Mouse (Mus musculus) frontal cortex, adult (tissue): ENCODE results near the gene Rad17.
A peak's percentile ranks its signal among the peaks of the same experiment; 100 is the strongest.

Experiments
- ATAC-seq: cut with Nextera tagmentation; 2 replicates; pipeline ENCODE4 v1.9.2; 2017; ENCODE audit warnings: mild to moderate bottlenecking, moderate library complexity, mixed read lengths; ENCODE audit not compliant: low TSS enrichment

The Rad17 gene

DNA sequence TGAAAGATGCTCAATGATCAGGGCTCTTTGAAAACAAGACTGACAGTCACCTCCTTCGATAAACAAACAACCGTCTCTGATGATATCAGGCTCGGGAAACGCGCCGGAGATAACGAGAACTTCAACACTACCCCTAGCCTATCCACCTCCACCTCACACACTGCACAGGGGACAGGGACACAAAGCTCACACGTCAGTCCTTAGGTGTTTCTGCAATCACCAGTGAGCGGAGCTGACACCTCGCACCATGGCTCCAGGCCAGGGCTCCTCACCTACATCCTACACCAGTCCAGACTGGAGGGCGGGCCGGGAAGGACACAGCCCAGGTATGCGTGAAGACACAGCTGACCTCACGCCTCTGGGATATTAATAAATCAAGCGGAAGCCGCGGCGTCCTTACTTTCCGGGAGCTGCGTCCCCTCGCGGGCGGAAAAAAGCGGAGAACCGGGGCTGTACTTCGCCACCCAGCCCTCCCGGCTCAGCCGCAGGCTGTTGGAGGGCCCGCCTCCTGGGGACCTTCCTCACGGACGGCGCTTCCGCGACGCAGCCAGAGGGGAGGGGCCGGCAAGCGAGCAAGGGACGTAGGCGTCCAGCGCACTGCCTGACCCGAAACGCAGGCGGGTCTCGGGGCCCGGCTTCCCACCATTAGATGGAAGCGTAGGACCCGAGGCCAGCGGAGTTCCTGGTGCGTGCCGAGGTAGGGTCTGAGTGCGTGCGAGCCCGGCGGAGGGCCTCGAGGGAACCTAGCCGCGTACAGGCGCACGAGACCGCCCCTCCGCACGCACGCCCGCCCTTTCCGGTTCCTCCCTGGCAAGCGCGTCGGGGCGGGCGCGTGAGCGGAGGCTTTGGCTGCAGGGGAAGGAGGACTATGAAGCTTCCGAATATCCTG is at the start of gene Rad17, which contains the start of gene Ak6:
Rad17 (minus strand) TSS at position 502 of the 889 bp plus-strand sequence.
Ak6 (plus strand) TSS at position 430 of the 889 bp plus-strand sequence.
- peak; percentile 98 for ATAC-seq

DNA sequence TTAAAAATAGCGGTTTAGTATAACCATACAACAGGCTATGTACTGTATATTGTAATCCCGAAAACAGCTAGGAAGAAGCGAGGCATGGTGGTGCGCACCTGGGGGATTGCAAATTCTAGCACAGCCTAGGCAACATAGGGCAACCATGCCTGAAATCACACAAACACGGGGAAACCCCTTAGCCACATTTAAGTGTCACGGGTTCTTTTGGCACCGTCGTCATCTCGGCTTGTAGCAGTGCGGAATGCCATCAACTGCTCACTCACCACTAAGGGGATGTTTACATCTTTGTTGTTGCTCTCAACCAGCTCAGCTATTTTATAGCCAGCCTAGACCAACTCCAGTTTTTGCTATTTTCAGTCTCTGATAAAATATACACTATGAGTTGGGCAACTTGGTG is 48.0 kb upstream of the Rad17 start:
- no peak for ATAC-seq

DNA sequence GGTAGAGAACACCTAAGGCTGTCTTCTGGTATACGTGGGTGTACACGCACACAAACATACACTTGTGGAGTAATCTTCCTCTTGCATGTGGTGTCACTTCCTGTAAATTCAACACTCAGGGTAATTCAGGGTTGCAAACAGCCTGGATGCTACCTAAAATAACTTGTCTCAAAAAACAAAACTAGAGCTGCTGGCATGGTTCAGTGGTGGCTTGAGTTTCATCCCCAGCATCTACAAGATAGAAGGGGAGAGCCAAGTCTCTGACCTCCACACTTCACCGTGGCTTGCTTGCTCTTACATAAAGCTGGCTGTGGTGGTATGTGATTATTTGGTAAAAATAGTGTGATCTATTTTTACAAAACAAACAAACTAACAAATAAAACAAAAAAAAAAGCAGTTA is 46.7 kb upstream of the Rad17 start:
- no peak for ATAC-seq

DNA sequence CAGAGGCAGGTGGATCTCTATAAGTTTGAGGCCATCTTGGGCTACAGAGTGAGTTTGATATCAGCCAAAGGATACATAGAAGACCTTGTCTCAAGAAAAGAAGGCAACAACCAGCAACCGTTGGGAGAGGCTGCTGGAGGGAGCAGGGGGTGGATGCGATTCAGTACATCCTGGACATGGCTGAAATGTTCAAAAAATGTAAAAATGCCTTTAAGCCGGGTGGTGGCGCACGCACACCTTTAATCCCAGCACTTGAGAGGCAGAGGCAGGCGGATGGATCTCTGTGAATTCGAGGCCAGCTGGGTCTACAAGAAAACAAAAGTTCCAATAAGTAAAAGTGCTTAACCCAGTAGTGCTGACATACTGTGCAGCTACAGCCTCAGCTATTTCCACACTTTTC is 36.7 kb upstream of the Rad17 start:
- no peak for ATAC-seq

DNA sequence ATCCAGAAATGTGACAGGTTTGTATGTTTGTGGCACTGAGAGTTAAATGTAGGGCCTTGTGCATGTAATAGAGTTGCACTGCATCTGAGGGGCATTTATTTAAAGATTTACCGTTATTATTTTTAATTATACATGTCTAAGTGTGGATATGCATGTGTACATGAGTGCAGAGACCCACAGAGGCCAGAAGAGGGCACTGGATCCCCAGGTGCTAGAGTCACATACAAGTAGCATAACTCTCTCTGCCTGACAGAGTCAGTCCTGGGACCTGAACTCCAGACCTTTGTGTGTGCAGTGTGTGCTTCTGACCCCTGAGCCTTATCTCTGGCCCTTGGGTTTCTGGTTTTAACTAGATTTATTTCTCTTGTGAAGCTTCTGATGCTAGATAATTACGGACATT is 33.5 kb upstream of the Rad17 start:
- no peak for ATAC-seq

DNA sequence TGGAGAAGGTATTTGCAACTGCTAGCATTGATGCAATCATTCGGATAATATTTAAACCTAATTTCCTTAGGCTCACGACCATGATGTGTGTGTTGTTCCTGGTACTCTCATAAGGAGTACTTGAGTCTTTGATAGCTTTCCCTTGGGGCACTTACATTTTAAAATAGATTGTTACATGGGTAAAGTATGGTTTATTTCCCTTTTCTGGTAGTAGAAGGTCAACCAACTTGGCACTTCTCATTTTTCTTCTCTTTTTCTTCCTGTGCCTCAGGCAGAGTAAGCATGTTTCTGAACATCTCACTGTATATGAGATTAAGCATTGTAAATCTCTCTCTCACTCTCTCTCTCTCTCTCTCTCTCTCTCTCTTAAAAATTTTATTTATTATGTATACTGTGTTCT is 32.0 kb upstream of the Rad17 start:
- ATAC-seq = no peak

DNA sequence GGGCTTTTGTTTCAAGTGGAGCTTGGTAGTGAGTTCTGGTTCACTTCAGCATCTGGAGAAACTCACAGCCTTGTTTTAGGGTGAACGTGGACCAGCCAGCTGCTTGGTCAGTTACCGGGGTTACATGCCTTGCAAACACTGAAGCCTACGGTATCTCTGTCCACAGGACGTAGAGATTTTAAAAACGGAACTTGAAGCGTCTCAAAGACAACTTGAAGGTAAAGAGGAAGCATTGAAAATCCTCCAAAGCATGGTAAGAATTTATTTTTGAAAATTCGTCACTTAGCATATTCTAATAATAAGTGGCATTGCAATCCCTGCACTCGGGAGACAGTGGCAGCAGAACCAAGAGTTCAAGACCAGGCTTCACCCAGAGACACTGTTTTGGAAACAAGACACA is 30.8 kb upstream of the Rad17 start:
- ATAC-seq = no peak

DNA sequence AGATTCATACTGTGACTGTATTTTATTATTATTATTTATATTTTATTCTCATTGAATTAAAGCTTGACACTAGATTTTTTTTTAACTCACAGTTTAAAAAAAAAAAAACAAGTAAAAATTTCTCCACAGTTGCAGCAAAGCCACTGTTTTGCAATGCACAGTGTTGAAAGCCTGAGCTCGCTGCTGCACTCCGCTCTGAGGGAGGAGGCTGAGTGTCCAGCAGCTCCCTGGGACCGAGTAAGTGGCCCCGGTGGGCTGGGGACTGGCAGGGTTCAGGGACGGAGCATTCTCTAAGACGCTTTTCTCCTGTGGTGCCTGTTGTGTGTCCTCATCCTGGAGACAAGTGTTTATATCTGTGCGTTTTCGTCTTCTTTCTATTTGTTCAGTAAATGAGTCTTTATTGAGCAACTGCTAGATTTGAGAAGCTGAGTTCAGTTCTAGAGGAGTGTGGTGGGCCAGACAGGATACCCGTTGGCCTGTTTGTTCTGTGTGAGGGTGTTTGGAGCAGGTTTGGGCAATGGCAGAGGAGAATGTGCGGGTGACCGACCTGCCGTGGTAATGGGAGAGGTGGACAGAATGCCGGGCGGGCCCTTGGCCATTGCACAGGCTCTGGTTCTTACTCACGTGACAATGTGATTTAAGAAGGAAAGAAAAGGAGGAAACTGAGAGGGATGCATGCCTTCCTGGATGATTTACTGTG is 25.2 kb upstream of the Rad17 start:
- no peak for ATAC-seq

DNA sequence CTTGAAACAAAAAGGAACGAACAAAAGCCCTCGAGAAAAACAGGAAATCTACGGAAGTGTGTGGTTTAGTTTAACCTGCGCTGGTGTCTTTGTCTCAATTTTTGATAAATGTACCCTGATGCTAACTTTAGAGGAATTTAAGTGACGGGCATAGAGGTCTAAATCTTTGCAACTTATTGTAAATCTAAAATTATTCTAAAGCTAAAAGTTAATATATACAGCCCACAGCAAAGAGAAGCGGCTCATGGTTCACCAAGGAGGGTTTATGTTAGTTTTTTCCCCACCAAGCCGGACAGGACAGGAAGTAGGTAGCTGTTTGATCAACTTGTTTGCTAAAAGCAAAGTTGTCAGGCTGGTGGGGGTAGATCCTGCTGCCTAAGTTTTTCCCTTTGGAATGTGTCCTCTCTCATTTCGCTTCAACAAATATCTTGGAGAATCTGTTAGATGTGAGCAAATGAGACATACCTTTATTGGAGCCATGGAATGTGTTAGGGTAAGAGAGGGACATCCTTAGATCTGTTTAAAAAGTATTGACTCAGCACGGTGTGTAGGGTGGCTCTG is 19.4 kb upstream of the Rad17 start:
- no peak for ATAC-seq

DNA sequence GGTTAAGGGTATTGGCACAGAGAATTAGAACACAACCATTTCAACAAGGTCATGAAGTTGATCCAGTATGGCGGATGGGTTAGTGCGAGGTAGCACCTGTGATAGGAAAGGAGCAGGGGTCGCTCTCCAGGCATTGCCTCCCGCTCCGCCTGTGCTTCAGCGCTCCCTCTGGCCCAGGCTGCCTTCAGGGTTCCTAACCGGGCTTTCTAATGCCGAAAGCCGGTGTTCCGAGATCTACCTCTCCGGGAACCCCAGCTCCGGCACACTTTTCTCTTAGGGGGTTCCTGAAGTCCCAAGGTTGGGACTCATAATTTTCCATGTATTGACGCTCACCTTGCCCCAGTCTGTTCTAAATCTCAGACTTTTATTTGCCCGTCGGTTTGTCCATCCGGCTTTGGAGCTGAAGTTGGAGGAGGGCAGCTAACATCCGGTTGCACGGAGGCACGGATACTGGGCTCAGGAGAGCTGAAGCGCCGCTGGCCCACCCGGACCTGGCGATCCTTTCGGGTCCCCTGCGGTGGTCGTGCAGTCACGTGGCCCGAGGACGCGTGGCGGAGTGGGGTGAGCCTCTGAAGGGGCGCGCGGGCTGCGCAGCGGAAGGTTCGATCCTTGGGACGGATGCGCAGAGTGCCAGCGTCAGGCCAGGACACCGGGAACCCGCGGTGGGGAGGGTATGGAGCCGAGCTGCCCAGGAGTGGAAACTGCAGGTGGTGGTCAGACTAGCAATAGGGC is 18.6 kb upstream of the Rad17 start, which contains the start of gene Ccdc125:
Ccdc125 (plus strand) TSS at position 427 of the 732 bp plus-strand sequence.
- ATAC-seq = no peak

DNA sequence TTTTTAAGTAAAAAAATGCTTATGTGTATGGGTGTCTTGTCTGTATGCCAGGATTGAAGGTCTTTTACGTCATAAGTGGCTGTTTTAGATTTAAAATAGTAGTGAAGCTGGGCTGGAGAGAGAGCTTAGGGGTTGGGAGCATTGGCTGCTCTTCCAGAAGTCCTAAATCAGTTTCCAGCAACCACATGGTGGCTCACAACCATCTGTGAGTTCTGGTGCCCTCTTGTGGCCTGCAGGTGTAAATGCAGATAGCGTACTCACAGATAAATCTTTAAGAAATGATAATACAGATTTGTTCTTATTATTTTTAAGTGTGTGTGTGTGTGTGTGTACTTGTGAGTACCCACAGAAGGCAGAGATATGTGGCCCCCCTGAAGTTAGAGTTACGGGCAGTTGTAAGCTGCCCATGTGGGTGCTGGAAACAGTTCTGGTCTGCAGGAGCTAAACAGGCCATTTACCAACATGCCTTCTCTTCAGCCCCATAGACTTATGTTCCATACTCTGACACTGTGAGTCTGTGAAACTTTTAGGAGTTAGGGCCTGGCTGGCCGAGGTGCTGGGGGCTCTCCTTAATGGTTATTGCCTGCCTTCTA is 9.1 kb upstream of the Rad17 start:
- peak; percentile 76 for ATAC-seq

DNA sequence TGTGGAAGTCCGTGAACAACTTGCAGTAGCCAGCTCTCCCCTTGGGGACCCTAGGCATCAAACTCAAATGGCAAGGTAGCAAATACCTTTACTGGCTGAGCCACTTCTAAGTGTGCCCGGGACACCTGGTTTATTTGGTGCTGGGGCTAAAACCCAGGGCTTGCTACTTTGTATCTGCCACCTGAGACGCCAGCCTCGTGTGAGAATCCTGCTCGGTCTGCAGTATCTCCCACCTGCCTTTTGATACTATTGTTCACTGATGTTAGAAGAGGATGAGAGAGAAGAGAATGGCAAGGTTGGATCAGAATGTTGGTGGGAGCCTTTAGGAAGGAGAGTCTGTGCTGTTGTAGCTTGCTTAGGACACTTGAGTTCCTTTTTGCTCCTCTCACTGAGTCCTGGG is 7.2 kb upstream of the Rad17 start:
- no peak for ATAC-seq

DNA sequence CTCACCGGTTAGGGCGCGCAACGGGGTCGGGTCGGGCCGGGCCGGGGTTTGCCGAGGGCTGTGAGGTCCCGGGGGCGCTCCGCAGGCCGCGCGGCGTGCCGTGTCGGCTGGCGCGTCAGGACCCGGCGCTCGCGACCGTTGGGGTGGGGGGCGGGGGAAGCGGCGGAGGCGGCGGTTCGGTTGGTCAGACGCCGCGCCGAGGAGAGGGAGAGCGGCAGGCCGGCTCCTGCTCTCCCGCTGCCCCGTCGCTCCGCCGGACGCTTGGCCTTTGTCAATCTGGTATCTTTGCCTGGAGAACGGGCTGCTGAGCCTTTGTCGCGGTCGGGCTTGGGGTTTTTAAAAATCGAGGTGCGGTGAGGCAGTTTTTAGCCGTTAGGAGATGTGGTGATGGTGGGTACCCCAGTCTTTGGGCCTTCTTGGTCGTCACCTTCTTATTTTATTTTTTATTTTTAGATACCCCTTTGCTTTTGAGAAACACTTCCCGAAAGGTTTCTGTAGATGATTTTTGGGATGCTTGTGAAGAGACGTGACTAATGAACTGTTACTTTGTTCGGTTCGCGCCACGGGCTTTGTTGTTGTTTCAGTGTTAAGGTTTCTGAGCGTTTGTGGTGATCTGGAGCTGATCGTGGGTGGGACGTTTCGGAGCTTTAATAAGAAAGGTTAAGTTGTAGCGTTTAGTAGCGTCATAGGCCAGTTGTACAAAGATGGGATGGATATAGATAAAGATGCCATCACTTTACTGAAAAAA is 762 bp upstream of the Rad17 start, which contains the start of gene Taf9:
Taf9 (plus strand) TSS at position 141 of the 748 bp plus-strand sequence.
- peak; percentile 79 for ATAC-seq

DNA sequence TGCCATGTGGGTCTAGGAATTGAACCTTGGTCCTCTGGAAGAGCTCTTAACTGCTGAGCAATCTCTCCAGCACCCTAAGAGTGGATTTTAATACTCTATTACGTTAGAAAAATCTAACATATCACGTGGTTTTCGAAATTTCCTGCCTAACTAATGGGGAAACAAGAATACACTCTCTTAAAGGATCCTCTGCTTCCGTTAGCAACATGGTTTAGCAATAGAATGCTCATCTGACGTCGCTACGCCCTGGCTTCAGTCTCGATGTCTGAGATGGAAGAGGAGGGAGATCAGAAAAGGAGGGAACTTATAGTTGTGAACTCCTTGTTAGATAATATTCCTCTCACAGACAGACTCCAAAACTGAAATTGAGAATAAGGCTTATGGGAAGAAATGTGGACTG is 2.6 kb downstream of the Rad17 start:
- ATAC-seq = no peak

DNA sequence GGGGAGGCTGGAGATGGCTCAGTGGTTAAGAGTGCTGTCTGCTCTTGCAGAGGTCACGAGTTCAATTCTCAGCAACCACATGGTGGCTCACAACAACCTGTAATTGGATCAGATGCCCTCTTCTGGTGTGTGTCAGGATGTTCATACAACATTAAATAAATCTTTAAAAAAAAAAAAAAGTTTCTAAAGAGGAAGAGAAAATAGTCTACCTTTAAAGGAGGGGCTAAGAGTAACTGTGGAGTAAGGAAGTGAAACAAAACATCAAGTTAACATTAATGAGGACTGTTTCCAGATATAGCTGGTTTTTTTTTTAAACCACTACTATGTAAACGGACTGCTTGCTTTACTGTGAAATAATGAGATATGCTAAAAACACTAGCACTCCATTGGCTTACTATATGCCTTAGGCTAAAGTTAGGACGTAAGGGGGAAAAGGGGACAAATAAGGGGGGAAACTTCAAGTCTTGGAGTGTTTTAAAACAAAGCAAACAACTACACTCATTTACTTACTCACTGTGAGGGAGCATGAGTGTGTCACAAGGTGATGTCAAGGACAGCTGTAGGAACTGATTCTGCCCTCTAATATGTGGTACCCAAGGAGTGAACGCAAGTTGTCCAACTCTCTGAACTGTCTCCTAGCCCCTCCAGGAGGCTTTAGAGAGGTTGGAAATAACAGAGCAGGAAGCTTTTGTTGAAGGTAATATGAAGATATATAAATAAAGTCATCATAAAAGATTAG is 8.2 kb downstream of the Rad17 start:
- no peak for ATAC-seq

DNA sequence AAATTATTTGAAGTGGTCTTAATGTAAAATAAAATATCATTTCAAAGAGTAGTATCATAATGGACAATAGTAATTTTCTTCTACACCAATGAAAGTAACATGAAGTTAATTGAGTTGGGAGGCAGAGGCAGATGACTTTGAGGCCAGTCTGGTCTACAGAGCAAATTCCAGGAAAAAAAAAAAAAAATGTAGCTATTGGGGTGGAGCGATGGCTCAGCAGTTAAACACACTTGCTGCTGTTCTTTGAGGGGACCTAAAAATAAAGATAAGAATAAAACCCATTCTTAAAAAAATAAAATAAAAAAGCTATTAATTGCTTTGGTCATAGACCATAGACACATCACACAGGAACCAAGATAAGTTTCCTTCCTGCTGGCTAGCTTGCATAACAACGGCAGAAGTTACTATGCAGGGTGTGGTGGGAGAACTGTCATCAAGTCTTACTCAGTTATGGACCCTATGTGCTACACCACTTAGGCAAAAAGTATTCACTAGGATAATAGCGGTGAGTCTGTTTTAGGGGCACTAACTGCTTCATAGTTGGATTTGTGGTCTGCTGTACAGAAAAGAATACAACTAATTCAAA is 16.7 kb downstream of the Rad17 start:
- ATAC-seq = no peak

DNA sequence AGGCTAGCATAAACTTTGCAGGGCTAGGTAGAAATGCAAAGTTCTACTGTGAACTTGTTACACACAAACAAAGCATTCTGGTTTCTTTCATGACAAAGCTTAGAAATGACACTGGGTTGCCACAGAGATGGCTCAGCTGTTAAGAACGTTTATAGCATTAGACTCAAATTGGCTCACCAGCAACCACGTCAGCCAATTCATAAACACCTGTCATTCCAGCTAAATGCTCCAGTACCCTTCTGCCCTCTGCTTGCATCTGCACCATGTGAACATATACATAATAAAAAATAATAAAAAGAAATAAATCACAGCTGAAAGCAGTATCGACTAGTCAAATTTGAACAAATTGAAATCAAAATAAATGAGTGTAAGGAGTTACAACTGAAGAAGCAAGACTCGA is 28.6 kb downstream of the Rad17 start:
- ATAC-seq = no peak

DNA sequence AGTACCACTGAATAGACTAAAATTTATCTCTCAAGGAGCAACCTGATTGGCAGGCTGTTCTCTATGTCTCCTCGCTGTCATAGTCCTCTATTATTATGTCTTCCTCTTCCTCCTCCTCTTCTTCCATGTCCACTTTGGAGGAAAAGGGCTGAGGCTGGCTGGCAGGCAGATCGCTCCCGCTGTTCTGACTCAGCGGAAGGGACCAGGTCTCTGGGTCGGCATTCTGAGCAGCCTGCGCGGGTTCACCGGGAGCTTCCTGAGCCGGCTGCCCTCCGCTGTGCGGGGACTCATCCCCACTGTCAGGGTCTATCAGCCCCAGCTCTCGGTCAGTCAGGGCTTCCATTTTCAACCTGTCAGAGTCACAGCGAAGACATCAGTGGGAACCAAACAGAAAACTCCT is 33.3 kb downstream of the Rad17 start:
- no peak for ATAC-seq

DNA sequence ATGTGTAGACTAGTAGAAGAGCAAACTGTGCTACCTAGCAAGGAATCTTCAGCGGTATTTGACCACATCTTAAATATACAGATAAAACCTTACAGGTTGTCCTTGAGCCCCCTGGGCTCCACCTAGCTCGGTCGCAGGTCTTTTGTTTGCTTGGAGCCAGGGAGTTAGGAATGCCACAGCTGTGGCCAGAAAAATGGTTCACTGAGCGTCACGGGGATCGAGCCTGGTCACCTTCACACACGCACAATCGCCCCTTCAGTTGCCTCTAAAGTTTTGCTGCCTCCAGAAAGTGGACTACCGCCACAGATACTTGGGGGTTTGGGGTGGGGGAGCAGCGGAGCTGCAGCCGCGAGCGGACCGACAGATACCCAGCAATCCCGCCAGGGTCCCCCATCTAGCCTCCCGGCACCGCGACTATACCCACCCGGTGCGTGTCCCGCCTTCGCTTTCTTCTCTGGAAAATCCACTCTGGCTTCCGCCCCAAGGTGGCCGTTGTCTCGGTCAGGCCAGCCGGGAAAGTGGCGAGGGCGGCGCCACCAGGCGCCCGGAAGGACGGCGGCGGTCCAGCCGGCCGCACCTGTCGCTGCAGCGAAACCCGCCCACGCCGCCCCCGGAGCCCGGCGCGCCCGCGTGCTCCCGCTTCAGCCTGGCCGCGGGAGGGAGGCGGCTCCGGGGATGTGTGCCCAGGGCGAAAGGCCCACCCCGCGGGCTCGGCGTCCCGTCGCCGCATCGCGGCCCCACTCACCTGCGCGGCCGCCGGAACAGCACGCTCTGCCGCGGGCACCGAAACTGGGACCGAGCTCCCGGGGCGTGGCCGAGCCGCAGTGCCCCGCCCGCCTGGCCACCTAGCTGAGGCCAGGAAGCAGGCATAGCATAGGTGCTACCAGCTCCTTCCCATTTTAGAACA is 34.4 kb downstream of the Rad17 start, which contains the start of gene Marveld2:
Marveld2 (minus strand) TSS at position 791 of the 907 bp plus-strand sequence.
- peak; percentile 85 for ATAC-seq
